Mouse (Mus musculus) brain, embryonic 14.5 days (tissue): ENCODE data around the gene Gm43191. TPM values are rescaled to one million over a fixed set of nuclear protein-coding genes. Genes with fewer than 3 reads are reported as not detected.

ENCODE experiments used
- DNase-seq: peaks from one replicate; pipeline ENCODE4 v3.0.0-alpha.2; 2011; ENCODE audit warnings: low read depth
- CTCF ChIP-seq: fragments of 200-500 bp; IDR thresholded peaks from 2 replicates; pipeline ENCODE4 v1.5.1; 2012; ENCODE audit warnings: inconsistent platforms, mild to moderate bottlenecking, moderate library complexity, borderline replicate concordance; ENCODE audit not compliant: insufficient read depth, insufficient read length; ENCODE audit errors: extremely low read depth
- POLR2A ChIP-seq: fragments of 200-500 bp; IDR thresholded peaks from 2 replicates; pipeline ENCODE4 v1.6.1; 2012; ENCODE audit warnings: mild to moderate bottlenecking, inconsistent platforms, borderline replicate concordance; ENCODE audit not compliant: poor library complexity, insufficient read depth, insufficient read length, severe bottlenecking; ENCODE audit errors: extremely low read depth
- polyA plus RNA-seq: library from polyadenylated mRNA; depleted of rRNA; stranded (reverse); fragments of >200 nt; gene quantifications from 2 replicates; pipeline ENCODE4 v1.2.3, GENCODE M21; 2012

The Gm43191 gene
- polyA plus RNA-seq, 1 experiment = not detected

DNA sequence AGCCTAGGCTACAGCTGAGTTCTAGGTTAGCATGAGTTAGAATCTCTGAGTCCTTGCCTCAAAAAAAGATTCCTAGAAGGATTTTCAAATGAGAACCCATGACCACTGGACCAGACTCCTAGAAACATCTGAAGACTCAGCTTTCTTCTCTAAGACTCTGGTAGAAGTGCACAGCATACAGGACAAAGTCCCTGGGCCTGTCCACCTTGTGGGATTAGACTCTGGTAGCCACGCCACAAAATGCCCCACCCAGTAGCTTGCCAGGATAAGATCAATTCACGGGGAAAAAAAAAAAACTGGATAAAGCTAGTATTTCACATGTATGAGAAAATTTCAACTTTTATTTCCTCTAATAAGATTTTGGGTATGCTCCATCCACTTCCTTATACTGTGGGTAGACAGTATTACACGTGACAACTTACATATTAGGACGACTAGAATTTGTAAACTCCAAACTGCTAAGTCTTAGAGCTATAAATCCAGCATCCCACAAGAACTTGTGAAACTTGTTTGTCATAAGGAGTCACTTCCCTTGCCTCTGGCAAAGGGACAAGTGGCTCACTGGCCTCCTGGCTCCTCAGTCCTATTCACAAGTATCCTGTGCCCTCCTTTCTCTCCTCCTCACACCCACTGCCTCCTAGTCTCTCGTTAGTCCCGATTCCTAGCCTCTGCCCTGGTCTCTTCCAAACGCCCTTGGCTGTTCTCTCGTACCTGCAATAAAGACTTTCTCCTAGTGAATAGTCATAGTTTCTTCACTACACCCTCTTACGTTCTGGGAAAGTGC lies 43.2 kb downstream of the Gm43191 start:
- DNase-seq = no peak
- TF ChIP-seq CTCF (no peak), POLR2A (no peak)

DNA sequence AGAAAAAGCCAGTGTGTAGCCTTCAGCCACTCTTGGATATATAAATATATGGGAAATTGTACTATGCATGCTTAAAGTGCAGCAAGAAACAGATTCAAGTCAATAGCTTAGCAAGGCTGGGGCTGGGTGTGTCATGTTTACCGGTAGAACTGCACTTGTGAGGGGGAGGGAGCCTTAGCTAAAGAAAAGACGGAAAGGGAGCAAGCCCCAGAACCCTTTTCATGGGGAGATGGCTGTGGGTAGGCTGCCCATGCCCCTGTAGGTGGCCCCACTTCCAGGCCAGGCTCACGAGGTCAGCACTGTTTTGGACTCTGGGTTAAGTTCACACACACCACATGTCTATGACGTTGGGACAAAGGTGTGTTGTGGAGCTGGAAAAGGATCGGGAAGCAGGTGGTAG lies 45.3 kb downstream of the Gm43191 start:
- no peak for DNase-seq
- TF ChIP-seq POLR2A (no peak), CTCF (no peak)

DNA sequence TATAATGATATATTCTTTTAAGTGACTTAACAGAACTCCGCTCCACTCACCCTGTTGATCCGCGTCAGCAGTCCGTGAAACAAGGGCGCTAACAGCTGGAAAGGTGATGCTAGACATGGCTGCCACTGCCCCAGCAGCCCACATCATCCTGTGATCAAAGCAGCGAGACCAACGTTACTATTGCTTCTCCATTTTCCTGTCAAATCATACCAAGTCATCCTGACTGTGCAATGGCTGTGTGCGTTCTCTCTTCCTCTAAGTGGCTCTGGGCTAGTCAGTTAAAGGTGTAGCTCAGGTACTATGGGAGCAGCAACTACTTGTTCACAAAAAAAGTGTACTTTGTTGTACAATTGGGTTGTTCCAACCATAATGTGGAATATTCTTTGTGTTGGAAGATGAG lies 46.2 kb downstream of the Gm43191 start:
- no peak for DNase-seq
- TF ChIP-seq POLR2A (no peak), CTCF (no peak)

DNA sequence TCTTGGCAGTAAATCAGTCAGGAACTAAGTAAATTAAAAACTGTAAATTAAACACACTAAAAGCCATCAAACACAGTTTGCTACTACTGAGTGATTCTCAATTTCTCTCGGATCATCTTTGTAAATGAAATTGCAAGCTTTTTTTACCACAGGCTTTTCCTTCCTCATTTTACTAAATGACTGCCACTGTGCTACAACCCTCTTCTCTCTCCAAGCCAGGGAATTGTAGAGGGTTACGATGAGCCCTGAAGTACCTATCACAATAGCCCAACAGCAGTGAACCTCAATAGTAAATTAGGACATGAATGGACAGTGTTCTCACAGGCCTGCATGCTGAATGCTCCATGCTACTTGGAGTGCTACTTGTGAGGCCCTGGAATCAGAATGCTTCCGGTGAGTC lies 47.0 kb downstream of the Gm43191 start:
- TF ChIP-seq POLR2A (no peak), CTCF (no peak)
- DNase-seq = no peak

DNA sequence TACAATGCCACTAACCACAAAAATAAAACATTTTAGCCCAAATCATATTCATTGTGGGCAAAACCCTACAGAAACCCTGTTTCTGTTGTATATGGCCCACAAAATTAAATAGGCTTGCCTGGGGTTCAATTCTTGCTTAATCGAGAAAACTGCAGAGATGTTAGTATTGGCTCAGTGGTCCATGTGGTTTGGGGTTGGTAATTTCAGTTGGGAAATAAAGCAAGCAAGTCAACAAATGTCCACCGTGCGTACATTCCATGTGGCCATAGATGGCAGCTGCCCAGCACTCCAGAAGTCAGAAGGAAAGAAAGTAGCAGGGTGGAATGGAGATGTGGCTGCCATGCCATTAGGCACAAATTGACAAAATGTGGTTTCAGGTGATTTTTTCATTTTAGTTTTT lies 48.1 kb downstream of the Gm43191 start:
- no peak for DNase-seq
- TF ChIP-seq CTCF (no peak), POLR2A (no peak)

DNA sequence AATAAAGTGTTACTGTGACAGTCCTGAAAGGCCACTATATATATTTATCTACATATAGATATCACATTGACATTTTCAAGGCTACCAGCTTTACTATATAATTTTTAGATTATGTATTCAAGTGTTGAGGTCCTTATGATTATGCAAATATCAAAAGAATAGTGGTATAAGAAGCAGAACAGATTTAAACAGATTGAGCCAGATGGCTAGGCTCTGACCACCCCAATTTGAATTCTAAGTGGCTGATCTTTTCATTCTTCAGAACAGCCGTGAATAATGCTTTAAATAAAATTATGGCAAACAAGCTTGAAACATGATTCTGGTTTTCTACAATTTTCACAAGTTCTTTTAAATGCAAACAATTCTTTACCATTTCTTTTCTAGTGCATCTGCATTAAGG lies 49.6 kb downstream of the Gm43191 start:
- DNase-seq = peak; percentile 31
- TF ChIP-seq CTCF (no peak), POLR2A (no peak)

DNA sequence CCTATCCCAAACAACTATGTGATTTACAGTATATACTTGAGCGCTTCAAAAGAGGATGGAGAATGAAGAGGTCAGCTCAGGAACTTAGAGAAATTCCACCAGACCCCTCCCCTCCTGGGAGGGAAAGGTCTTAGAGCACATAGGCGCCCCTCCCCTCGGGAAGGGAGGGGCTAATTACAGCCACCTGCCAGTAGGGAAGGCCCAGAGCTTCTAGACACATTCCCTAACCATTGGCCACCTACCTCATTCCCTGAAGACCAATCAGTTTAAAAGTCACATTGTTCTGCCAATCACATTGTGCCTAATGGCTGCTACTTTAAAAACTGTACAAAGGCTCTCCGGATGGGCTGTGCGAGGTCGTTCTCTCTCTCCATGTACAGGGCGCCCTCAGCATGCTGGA lies 58.4 kb downstream of the Gm43191 start:
- no peak for DNase-seq
- TF ChIP-seq CTCF = no peak
- TF ChIP-seq POLR2A = no peak

DNA sequence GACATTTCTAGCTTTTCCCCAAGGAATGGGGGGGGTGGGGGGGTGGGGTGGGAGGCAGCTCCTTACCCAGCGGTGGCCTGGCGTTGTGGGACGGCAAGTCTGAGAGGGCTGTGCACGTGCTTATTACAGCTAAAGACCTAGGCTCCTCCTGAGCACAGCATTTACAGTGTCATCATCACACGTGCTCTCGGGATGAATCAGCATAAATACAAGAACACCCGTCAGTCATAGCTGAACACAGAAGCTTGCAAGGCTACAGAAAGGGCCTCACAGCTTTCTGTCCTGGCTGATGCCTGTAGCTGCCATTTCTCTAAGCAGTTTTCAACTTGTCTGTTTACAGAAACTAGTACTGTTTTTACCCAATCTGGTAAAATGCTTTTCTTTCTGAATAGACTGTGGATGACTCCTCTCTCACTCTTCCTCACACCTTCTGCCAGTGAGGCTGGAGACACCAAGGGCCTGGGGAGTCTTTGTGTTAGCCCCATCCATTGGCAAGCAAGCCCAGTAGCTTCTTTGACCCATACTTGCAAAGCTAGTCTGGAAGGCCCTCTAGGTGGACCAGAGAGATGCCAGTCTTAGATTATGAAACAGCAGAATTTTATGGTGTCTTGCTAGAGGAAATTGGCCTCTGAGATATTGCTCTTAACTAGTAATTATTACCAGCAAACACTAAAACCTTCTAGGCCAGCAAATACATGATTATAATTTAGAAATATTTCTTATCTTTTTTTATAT lies 60.3 kb downstream of the Gm43191 start:
- no peak for DNase-seq
- TF ChIP-seq POLR2A = no peak
- TF ChIP-seq CTCF = no peak

DNA sequence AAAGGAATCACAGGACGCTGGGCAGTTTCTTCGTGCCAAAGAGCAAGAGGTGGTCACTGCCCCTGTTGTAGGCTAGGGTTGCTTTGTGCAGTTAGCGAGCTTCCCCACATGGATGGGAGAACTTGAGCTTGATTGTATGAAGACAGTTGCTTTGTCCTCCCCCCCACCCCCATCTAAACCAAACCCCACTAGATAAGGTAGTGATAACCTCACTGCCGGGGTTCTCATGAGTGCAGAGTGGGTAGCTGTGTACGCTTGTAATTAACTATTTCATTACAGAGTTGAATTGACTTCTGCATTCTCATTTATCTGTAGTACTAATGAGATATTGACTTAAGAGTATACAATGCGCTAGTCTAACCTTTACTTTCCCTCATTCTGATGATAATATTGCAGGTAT lies 62.2 kb downstream of the Gm43191 start:
- no peak for TF ChIP-seq POLR2A
- no peak for TF ChIP-seq CTCF
- DNase-seq = no peak

DNA sequence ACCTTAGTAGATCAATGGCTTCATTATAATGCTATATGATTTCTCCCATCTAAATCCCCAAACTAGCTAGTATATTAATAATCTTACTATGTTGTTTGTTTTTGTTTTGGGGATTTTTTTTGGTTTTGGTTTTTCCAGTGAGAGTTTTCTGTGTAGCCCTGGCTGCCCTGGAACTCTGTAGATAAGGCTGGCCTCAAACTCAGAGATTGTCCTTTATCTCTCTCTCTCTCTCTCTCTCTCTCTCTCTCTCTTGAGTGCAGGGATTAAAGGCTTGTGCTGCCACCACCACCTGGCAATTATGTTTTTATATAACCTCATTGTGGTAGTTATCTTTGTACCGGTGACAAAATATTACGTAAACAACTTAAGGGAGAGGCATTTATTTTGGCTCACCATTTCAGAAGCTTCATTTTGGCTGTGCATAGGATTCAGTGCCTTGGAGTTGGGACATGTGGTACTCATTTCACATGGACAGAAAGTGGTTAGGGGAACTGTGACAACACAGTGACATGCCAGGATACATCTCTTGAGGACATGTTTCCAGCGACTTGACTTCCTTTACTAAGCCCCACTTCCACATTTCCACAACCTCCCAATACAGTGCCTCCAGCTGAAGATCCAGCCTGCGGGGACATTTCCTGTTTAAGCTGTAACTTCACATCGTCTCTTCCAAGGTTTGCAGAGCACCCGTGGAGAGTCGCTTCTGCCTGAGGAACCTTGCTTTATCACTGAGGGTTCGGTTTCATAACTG lies 65.6 kb downstream of the Gm43191 start:
- no peak for TF ChIP-seq POLR2A
- no peak for TF ChIP-seq CTCF
- no peak for DNase-seq

DNA sequence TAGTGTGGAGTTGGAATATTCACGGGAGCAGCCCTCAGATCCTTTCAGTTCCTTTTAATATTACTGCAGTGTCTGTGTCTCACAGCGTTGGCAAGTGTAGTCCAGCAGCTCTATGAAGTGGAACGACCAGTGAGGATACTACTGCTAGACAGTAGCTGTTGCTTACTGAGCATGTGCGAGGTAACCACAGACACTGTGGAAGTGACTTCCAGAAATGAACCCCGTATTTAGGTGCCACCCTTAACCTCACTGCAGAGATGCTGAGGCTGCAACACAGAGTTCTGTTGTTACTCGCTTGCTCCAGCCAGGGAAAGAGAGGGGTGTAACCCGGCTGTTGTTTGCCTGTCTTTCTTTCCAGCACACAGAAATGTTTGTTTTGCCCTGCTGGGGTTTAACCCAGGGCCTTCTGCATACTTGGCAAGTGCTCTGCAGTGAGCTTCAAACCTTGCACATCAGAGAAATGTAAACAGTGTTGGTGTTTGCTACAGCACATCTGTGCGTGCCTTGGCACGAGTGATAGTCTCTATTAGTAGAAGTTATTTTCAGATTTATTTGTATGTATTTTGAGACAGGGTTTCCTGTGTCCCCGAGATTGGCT lies 66.7 kb downstream of the Gm43191 start, which contains the start of gene Trmt13:
Gene Trmt13 (minus strand): TSS at position 293 of the 598 bp plus-strand sequence.
- TF ChIP-seq CTCF (no peak), POLR2A (no peak)
- peak; percentile 37 for DNase-seq
